Mouse (Mus musculus): Measurements from ENCODE around the gene Pxt1. TPM values are rescaled to one million over a fixed set of nuclear protein-coding genes. Genes with fewer than 3 reads are reported as not detected.
A peak's percentile ranks its signal among the peaks of the same experiment; 100 is the strongest.
"Not testable (repeated sequence)": the region's sequence is repeated elsewhere in the genome, so short reads cannot be mapped to it uniquely, and the experiment has no call there.

The Pxt1 gene
- 189 and 199 TPM in 2 replicates for polyA plus RNA-seq (2012; rRNA removed)

DNA sequence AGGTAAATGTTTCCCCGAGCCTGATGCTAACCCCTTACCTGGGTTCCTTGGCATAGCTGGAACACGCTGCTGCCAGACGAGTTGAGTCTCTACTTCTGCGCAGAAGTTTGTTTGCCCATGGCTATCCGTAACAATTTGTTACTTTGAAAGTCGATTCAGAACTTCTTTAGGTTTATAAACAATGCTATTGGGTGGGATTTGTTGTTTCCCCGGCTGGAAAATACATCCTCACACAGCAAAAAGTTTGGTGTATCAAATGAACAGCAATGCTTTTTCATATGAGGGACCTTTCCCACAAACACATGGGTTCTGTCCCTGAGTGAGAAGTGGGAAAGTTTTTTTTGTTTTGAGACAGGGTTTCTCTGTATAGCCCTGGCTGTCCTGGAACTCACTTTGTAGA is at the start of gene Pxt1:
TSS of gene Pxt1 (minus strand) at position 101 of the 400 bp plus-strand sequence.
- Histone ChIP-seq H3K27ac (ENCODE audit: control insufficient read depth, insufficient read depth, low read depth, low read length) (no peak within 1 kb of the TSS), H3K27me3 (ENCODE audit: control insufficient read depth, insufficient read depth, low read length) (no peaks in the 10 kb centered on the region), H3K36me3 (ENCODE audit: control insufficient read depth, insufficient read depth, low read length) (no peaks in the 10 kb centered on the region), H3K4me1 (ENCODE audit: control insufficient read depth, insufficient read depth, low read length) (peaks cover 17% of the 10 kb centered on the region), H3K4me3 (ENCODE audit: control insufficient read depth, low read depth, low read length) (peak within 1 kb of the TSS; percentile 61)
- TF ChIP-seq POLR2A (IDR thresholded peaks at IDR 0.05; ENCODE audit: control insufficient read depth, low read depth, low read length) (no peak), CTCF (IDR thresholded peaks at IDR 0.05; ENCODE audit: control insufficient read depth, insufficient read depth, insufficient replicate concordance, low read depth, low read length) (no peak)

GRCm38 (mm10) chr17:28993004-28993403 is 49.4 kb upstream of the Pxt1 start:
- not testable (repeated sequence) for H3K4me3 ChIP-seq (ENCODE audit: control insufficient read depth, low read depth, low read length); H3K4me1 ChIP-seq (ENCODE audit: control insufficient read depth, insufficient read depth, low read length); H3K27me3 ChIP-seq (ENCODE audit: control insufficient read depth, insufficient read depth, low read length); H3K27ac ChIP-seq (ENCODE audit: control insufficient read depth, insufficient read depth, low read depth, low read length); H3K36me3 ChIP-seq (ENCODE audit: control insufficient read depth, insufficient read depth, low read length)

- H3K27ac ChIP-seq (ENCODE audit: control insufficient read depth, insufficient read depth, low read depth, low read length) = no peak overlapping the region
- peaks cover 2% of the 10 kb centered on the region for H3K36me3 ChIP-seq (ENCODE audit: control insufficient read depth, insufficient read depth, low read length)
Measured at GRCm38 (mm10) chr17:28992105-28992504, 48.5 kb upstream of the Pxt1 start.

GRCm38 (mm10) chr17:28991286-28991685 is 47.6 kb upstream of the Pxt1 start:
- peaks cover 2% of the 10 kb centered on the region for H3K36me3 ChIP-seq (ENCODE audit: control insufficient read depth, insufficient read depth, low read length)
- TF ChIP-seq POLR2A (IDR thresholded peaks at IDR 0.05; ENCODE audit: control insufficient read depth, low read depth, low read length) (no peak), CTCF (IDR thresholded peaks at IDR 0.05; ENCODE audit: control insufficient read depth, insufficient read depth, insufficient replicate concordance, low read depth, low read length) (no peak)
- H3K27ac ChIP-seq (ENCODE audit: control insufficient read depth, insufficient read depth, low read depth, low read length) = no peak overlapping the region

More at GRCm38 (mm10) chr17:28992105-28992504, 48.5 kb upstream of the Pxt1 start:
- no peak overlapping the region for H3K4me3 ChIP-seq (ENCODE audit: control insufficient read depth, low read depth, low read length)
- no peak for TF ChIP-seq POLR2A (IDR thresholded peaks at IDR 0.05; ENCODE audit: control insufficient read depth, low read depth, low read length)
- TF ChIP-seq CTCF (IDR thresholded peaks at IDR 0.05; ENCODE audit: control insufficient read depth, insufficient read depth, insufficient replicate concordance, low read depth, low read length) = no peak
- H3K27me3 ChIP-seq (ENCODE audit: control insufficient read depth, insufficient read depth, low read length) = no peaks in the 10 kb centered on the region
- no peaks in the 10 kb centered on the region for H3K4me1 ChIP-seq (ENCODE audit: control insufficient read depth, insufficient read depth, low read length)

DNA sequence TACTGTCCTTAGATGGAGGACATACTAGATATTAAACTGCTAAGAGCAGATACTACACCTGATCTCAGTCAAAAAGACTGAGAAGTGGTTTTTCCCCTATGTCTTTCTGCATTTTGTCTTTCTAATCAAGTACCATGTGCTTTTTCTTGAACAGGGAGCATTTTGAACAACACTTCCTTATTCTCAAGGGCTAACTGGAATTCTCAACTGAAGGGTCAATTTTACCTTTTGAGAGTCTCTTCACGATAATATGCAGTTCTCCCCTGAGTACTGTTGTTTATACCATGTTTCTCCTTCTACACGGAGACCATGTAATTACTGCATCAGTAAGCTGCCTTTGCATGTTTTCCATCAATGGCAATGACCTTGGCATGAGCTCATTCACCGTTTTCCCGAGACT is 46.4 kb upstream of the Pxt1 start:
- Histone ChIP-seq H3K27ac (ENCODE audit: control insufficient read depth, insufficient read depth, low read depth, low read length) (no peak overlapping the region), H3K27me3 (ENCODE audit: control insufficient read depth, insufficient read depth, low read length) (no peaks in the 10 kb centered on the region), H3K4me1 (ENCODE audit: control insufficient read depth, insufficient read depth, low read length) (no peaks in the 10 kb centered on the region), H3K36me3 (ENCODE audit: control insufficient read depth, insufficient read depth, low read length) (peaks cover 2% of the 10 kb centered on the region), H3K4me3 (ENCODE audit: control insufficient read depth, low read depth, low read length) (no peak overlapping the region)
- TF ChIP-seq CTCF (IDR thresholded peaks at IDR 0.05; ENCODE audit: control insufficient read depth, insufficient read depth, insufficient replicate concordance, low read depth, low read length) (no peak), POLR2A (IDR thresholded peaks at IDR 0.05; ENCODE audit: control insufficient read depth, low read depth, low read length) (no peak)

More at GRCm38 (mm10) chr17:28991286-28991685, 47.6 kb upstream of the Pxt1 start:
- no peak overlapping the region for H3K4me3 ChIP-seq (ENCODE audit: control insufficient read depth, low read depth, low read length)
- no peaks in the 10 kb centered on the region for H3K4me1 ChIP-seq (ENCODE audit: control insufficient read depth, insufficient read depth, low read length)
- H3K27me3 ChIP-seq (ENCODE audit: control insufficient read depth, insufficient read depth, low read length) = no peaks in the 10 kb centered on the region

DNA sequence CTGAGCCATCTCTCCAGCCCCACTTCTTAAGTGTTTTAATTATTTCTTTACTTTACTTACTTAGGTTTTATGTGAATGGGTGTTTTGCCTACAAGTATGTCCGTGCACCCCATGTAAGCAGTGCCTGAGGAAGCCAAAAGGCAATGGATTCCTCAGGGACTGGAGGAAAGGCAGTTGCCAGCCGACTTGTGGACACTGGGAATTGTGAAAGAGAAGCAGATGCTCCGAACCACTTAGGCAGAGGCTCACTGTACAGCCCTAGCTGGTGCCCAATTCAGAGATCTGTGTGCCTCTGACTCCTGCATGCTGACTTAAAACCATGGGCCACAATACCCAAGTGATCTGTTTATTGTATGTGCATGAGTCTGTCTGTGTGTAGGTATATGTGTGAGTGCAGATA is 45.4 kb upstream of the Pxt1 start:
- Histone ChIP-seq H3K27me3 (ENCODE audit: control insufficient read depth, insufficient read depth, low read length) (no peaks in the 10 kb centered on the region), H3K4me3 (ENCODE audit: control insufficient read depth, low read depth, low read length) (no peak overlapping the region), H3K36me3 (ENCODE audit: control insufficient read depth, insufficient read depth, low read length) (peaks cover 3% of the 10 kb centered on the region), H3K4me1 (ENCODE audit: control insufficient read depth, insufficient read depth, low read length) (no peaks in the 10 kb centered on the region), H3K27ac (ENCODE audit: control insufficient read depth, insufficient read depth, low read depth, low read length) (no peak overlapping the region)
- TF ChIP-seq CTCF (IDR thresholded peaks at IDR 0.05; ENCODE audit: control insufficient read depth, insufficient read depth, insufficient replicate concordance, low read depth, low read length) (no peak), POLR2A (IDR thresholded peaks at IDR 0.05; ENCODE audit: control insufficient read depth, low read depth, low read length) (no peak)

GRCm38 (mm10) chr17:28988291-28988690 is 44.7 kb upstream of the Pxt1 start:
- no peak overlapping the region for H3K4me3 ChIP-seq (ENCODE audit: control insufficient read depth, low read depth, low read length)
- TF ChIP-seq POLR2A (IDR thresholded peaks at IDR 0.05; ENCODE audit: control insufficient read depth, low read depth, low read length) (no peak), CTCF (IDR thresholded peaks at IDR 0.05; ENCODE audit: control insufficient read depth, insufficient read depth, insufficient replicate concordance, low read depth, low read length) (no peak)
- peaks cover 6% of the 10 kb centered on the region for H3K36me3 ChIP-seq (ENCODE audit: control insufficient read depth, insufficient read depth, low read length)

GRCm38 (mm10) chr17:28987713-28988112 is 44.1 kb upstream of the Pxt1 start:
- Histone ChIP-seq H3K27ac (ENCODE audit: control insufficient read depth, insufficient read depth, low read depth, low read length) (no peak overlapping the region), H3K4me3 (ENCODE audit: control insufficient read depth, low read depth, low read length) (no peak overlapping the region), H3K36me3 (ENCODE audit: control insufficient read depth, insufficient read depth, low read length) (peaks cover 7% of the 10 kb centered on the region), H3K4me1 (ENCODE audit: control insufficient read depth, insufficient read depth, low read length) (no peaks in the 10 kb centered on the region), H3K27me3 (ENCODE audit: control insufficient read depth, insufficient read depth, low read length) (no peaks in the 10 kb centered on the region)
- TF ChIP-seq CTCF (IDR thresholded peaks at IDR 0.05; ENCODE audit: control insufficient read depth, insufficient read depth, insufficient replicate concordance, low read depth, low read length) (no peak; the same call in 1 of the 2 replicates), POLR2A (IDR thresholded peaks at IDR 0.05; ENCODE audit: control insufficient read depth, low read depth, low read length) (no peak)

More at GRCm38 (mm10) chr17:28988291-28988690, 44.7 kb upstream of the Pxt1 start:
- Histone ChIP-seq H3K4me1 (ENCODE audit: control insufficient read depth, insufficient read depth, low read length) (no peaks in the 10 kb centered on the region), H3K27ac (ENCODE audit: control insufficient read depth, insufficient read depth, low read depth, low read length) (no peak overlapping the region), H3K27me3 (ENCODE audit: control insufficient read depth, insufficient read depth, low read length) (no peaks in the 10 kb centered on the region)
